Mouse (Mus musculus): ENCODE results near the gene Gm10031.
"Not testable (repeated sequence)": the region's sequence is repeated elsewhere in the genome, so short reads cannot be mapped to it uniquely, and the experiment has no call there.

Gene Gm10031

GRCm38 (mm10) chr1:156523842-156524241 is at the start of gene Gm10031:
TSS of gene Gm10031 (plus strand) at chr1:156524012.
- not testable (repeated sequence) for DNase-seq

- no peak for DNase-seq
These were observed 49.0 kb upstream of the Gm10031 start for GRCm38 (mm10) chr1:156474854-156475253.

- DNase-seq: no peak
These were observed 47.8 kb upstream of the Gm10031 start for GRCm38 (mm10) chr1:156476016-156476415.

GRCm38 (mm10) chr1:156476535-156476934 is 47.3 kb upstream of the Gm10031 start:
- DNase-seq: no peak

- no peak for DNase-seq
These were observed 42.0 kb upstream of the Gm10031 start for GRCm38 (mm10) chr1:156481826-156482225.

GRCm38 (mm10) chr1:156487498-156487897 is 36.3 kb upstream of the Gm10031 start:
- no peak for DNase-seq

GRCm38 (mm10) chr1:156488031-156488430 is 35.8 kb upstream of the Gm10031 start:
- DNase-seq: no peak

- DNase-seq: no peak
These were observed 32.5 kb upstream of the Gm10031 start for GRCm38 (mm10) chr1:156491226-156491796.

GRCm38 (mm10) chr1:156495025-156495424 is 28.8 kb upstream of the Gm10031 start:
- DNase-seq: no peak

GRCm38 (mm10) chr1:156496910-156497309 is 26.9 kb upstream of the Gm10031 start:
- no peak for DNase-seq

GRCm38 (mm10) chr1:156504945-156505523 is 18.8 kb upstream of the Gm10031 start:
- no peak for DNase-seq

GRCm38 (mm10) chr1:156505901-156506300 is 17.9 kb upstream of the Gm10031 start:
- no peak for DNase-seq

- DNase-seq: no peak
These were observed 16.1 kb upstream of the Gm10031 start for GRCm38 (mm10) chr1:156507753-156508152.

GRCm38 (mm10) chr1:156520136-156520780 is 3.6 kb upstream of the Gm10031 start:
- DNase-seq: no peak

- DNase-seq: no peak
These were observed 1.9 kb upstream of the Gm10031 start for GRCm38 (mm10) chr1:156521796-156522517.

- DNase-seq: not testable (repeated sequence)
These were observed 8.8 kb downstream of the Gm10031 start for GRCm38 (mm10) chr1:156532476-156533175.

GRCm38 (mm10) chr1:156533483-156533882 is 9.7 kb downstream of the Gm10031 start:
- DNase-seq: no peak

- DNase-seq: no peak
These were observed 10.1 kb downstream of the Gm10031 start for GRCm38 (mm10) chr1:156533911-156534310.

GRCm38 (mm10) chr1:156537031-156537430 is 13.2 kb downstream of the Gm10031 start:
- no peak for DNase-seq

GRCm38 (mm10) chr1:156537701-156538100 is 13.9 kb downstream of the Gm10031 start:
- DNase-seq: no peak

- no peak for DNase-seq
These were observed 14.6 kb downstream of the Gm10031 start for GRCm38 (mm10) chr1:156538382-156538781.

GRCm38 (mm10) chr1:156539787-156540560 is 16.2 kb downstream of the Gm10031 start:
- no peak for DNase-seq
